Mouse (Mus musculus) limb, embryonic 11.5 days (tissue): ENCODE data around the gene Col23a1. TPM values are rescaled to one million over a fixed set of nuclear protein-coding genes. Genes with fewer than 3 reads are reported as not detected.
"Not testable (repeated sequence)": the region's sequence is repeated elsewhere in the genome, so short reads cannot be mapped to it uniquely, and the experiment has no call there.

ENCODE experiments used
- ATAC-seq: fragments of 200-750 bp; cut with Nextera tagmentation; 2 replicates; pipeline ENCODE4 v1.8.0; 2017; ENCODE audit warnings: low read depth; ENCODE audit not compliant: insufficient number of reproducible peaks, low FRiP score, low TSS enrichment
- DNase-seq: peaks from one replicate; pipeline ENCODE4 v3.0.0-alpha.2; 2015; ENCODE audit warnings: low spot score
- H3K27ac ChIP-seq: fragments of 300-500 bp; sonication (generic); replicated peaks from 2 replicates; pipeline ENCODE4 v1.5.1; 2014; ENCODE audit warnings: low read depth, mild to moderate bottlenecking, low read length
- H3K27me3 ChIP-seq: fragments of 300-500 bp; sonication (generic); 2 replicates; pipeline ENCODE4 v1.6.1; 2014; ENCODE audit warnings: mild to moderate bottlenecking, low read length, mixed read lengths; ENCODE audit not compliant: control insufficient read depth, insufficient read depth
- H3K36me3 ChIP-seq: fragments of 300-500 bp; sonication (generic); 2 replicates; pipeline ENCODE4 v1.6.1; 2014; ENCODE audit warnings: mild to moderate bottlenecking, low read length, moderate library complexity, mixed read lengths; ENCODE audit not compliant: control insufficient read depth, insufficient read depth
- H3K4me1 ChIP-seq: fragments of 300-500 bp; sonication (generic); 2 replicates; pipeline ENCODE4 v1.6.1; 2014; ENCODE audit warnings: low read length, mixed read lengths; ENCODE audit not compliant: control insufficient read depth, insufficient read depth
- H3K4me2 ChIP-seq: fragments of 300-500 bp; sonication (generic); 2 replicates; pipeline ENCODE4 v1.6.1; 2014; ENCODE audit warnings: low read depth, mild to moderate bottlenecking, moderate library complexity; ENCODE audit not compliant: severe bottlenecking
- H3K4me3 ChIP-seq: fragments of 300-500 bp; sonication (generic); 2 replicates; pipeline ENCODE4 v1.5.1; 2014; ENCODE audit warnings: low read depth, low read length
- H3K9ac ChIP-seq: fragments of 300-500 bp; sonication (generic); 2 replicates; pipeline ENCODE4 v1.6.1; 2014; ENCODE audit warnings: mild to moderate bottlenecking, low read length
- H3K9me3 ChIP-seq: fragments of 300-500 bp; sonication (generic); 2 replicates; pipeline ENCODE4 v1.6.1; 2016; ENCODE audit warnings: low read length; ENCODE audit not compliant: control insufficient read depth
- WGBS: fragments of 180-500 bp; shearing (Covaris S2); extraction: QIAGEN DNeasy Blood & Tissue Kit; methylation state at CpG from one replicate; pipeline ENCODE4 v1.1.7; 2014; 5-methylcytosine and 5-hydroxymethylcytosine counted together
- polyA plus RNA-seq: library from polyadenylated mRNA; unstranded; fragments of >200 nt; fragmentation: Nextera tagmentation; extraction: Ambion mirVana; gene quantifications from 2 replicates; pipeline ENCODE4 v1.2.1, GENCODE M21; 2014

Col23a1 gene
- polyA plus RNA-seq, 1 experiment from 2014 or later = 21.1 TPM

- Histone ChIP-seq H3K9ac (no peak overlapping the region), H3K4me1 (no peaks in the 10 kb centered on the region), H3K36me3 (peaks cover 16% of the 10 kb centered on the region; the same call in 1 of the 2 replicates), H3K4me3 (no peak overlapping the region), H3K27me3 (no peaks in the 10 kb centered on the region), H3K4me2 (no peak overlapping the region), H3K27ac (no peak overlapping the region), H3K9me3 (no peaks in the 10 kb centered on the region)
- no peak for DNase-seq
- 91% methylated on average over 9 of the region's 9 CpGs for WGBS
- ATAC-seq = no peak
Measured at GRCm38 (mm10) chr11:51627425-51627824, 337.7 kb downstream of the Col23a1 start.

- Histone ChIP-seq H3K36me3 (peaks cover 12% of the 10 kb centered on the region; the same call in 1 of the 2 replicates), H3K9me3 (no peaks in the 10 kb centered on the region), H3K4me1 (no peaks in the 10 kb centered on the region), H3K4me2 (no peak overlapping the region), H3K27me3 (no peaks in the 10 kb centered on the region), H3K27ac (no peak overlapping the region), H3K4me3 (no peak overlapping the region), H3K9ac (no peak overlapping the region)
- 84% methylated on average over 8 of the region's 8 CpGs for WGBS
- ATAC-seq = no peak
- no peak for DNase-seq
Measured at GRCm38 (mm10) chr11:51627907-51628306, 338.2 kb downstream of the Col23a1 start.

DNA sequence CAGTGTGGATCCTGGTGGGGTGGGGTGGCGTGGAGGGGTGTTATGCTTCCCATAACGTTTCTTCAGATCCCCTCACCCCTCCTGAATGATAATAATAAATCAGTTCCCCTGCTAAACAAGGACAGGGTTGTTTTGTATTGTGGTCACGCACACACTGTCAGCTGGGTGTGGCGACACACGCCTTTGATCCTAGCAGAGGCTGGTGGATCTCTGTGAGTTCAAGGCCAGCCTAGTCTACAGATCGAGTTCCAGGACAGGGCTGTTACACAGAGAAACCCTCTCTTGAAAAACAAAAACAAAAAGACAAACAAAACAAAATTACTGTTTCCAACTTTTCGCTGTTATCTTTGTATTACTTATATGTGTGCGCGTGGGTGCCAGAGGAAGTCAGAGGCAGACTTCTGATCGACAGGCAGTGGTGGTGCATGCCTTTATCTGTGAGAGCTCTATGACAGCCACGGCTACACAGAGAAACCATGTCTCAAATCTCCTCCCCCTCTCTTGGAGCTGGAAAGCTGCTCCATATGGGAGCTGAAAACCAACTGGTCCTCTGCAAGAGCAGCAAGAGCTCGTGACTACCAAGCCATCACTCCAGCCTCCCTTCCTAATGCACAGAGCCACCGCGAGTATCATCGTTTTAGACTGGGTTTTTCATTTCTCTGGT, 340.1 kb downstream of the Col23a1 start:
- no peak overlapping the region for H3K4me3 ChIP-seq
- ATAC-seq (no peak), DNase-seq (no peak)
- no peak overlapping the region for H3K27ac ChIP-seq
- H3K4me1 ChIP-seq = no peaks in the 10 kb centered on the region
- no peaks in the 10 kb centered on the region for H3K9me3 ChIP-seq
- H3K27me3 ChIP-seq = no peaks in the 10 kb centered on the region
- WGBS = 86% methylated on average over 15 of the region's 15 CpGs
- H3K36me3 ChIP-seq = peaks cover 3% of the 10 kb centered on the region; the same call in 1 of the 2 replicates
- no peak overlapping the region for H3K9ac ChIP-seq
- H3K4me2 ChIP-seq = no peak overlapping the region

DNA sequence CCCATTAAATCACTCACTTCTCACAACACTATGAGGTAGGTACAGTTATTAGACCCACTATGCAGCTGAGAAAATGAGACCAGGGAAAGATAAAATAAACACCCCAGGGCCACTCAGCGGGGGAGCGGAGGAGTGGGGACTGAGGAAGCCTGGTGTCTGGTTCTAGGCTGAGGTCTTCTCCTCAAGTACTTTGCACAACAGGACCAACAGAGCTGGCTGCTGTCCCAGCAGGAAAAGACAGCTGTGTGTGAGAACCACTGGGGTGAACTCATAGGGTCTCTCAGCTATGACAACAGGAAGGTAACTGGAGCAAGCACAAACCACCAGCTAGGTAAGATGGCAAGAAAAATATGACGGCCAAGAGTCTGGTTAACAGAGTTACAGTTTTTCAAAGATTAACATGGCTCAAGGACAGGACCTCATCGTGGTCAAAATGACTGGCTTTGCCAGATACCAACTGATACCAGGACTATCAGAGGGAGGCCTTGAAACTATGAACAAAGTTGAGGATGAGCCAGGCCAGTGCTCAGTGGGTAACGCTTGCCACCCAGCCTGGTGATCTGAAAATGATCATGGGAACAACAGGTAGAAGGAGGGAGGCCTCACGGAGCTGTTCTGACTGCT, 342.5 kb downstream of the Col23a1 start:
- no peak overlapping the region for H3K4me2 ChIP-seq
- no peaks in the 10 kb centered on the region for H3K9me3 ChIP-seq
- no peaks in the 10 kb centered on the region for H3K27me3 ChIP-seq
- H3K9ac ChIP-seq = no peak overlapping the region
- H3K4me3 ChIP-seq = no peak overlapping the region
- DNase-seq (no peak), ATAC-seq (no peak)
- no peak overlapping the region for H3K27ac ChIP-seq
- no peaks in the 10 kb centered on the region; the same call in 1 of the 2 replicates for H3K36me3 ChIP-seq
- 87% methylated on average over 6 of the region's 6 CpGs for WGBS
- H3K4me1 ChIP-seq = 0 out of 2 replicates have a peak, but pooled peaks cover 3% of the 10 kb centered on the region

- H3K4me2 ChIP-seq, H3K27ac ChIP-seq, H3K4me3 ChIP-seq, H3K9ac ChIP-seq, DNase-seq, H3K4me1 ChIP-seq, H3K36me3 ChIP-seq, ATAC-seq, H3K27me3 ChIP-seq, H3K9me3 ChIP-seq: not testable (repeated sequence)
- WGBS = 91% methylated on average over 7 of the region's 7 CpGs
Measured at GRCm38 (mm10) chr11:51633200-51633599, 343.5 kb downstream of the Col23a1 start.

Other genes starting within 250 kb of the Col23a1 start
- gene Olfr1375, start 241.8 kb upstream of the Col23a1 start, polyA plus RNA-seq = not detected in 2 replicates
- gene Zfp354a, start 230.7 kb upstream of the Col23a1 start, polyA plus RNA-seq = 9.4 and 9.6 TPM in 2 replicates
- not detected in 2 replicates for gene Gm12569, start 69.4 kb upstream of the Col23a1 start, polyA plus RNA-seq
- gene Clk4, start 28.2 kb upstream of the Col23a1 start, polyA plus RNA-seq = 147 and 160 TPM in 2 replicates
- 0.61 and 0.69 TPM in 2 replicates for gene BC049762, start 26.9 kb upstream of the Col23a1 start, polyA plus RNA-seq